Mouse (Mus musculus): ENCODE results near the gene Rpp25. TPM values are rescaled to one million over a fixed set of nuclear protein-coding genes. Genes with fewer than 3 reads are reported as not detected.

Gene Rpp25
- polyA plus RNA-seq, 1 experiment from 2014 or later: 0.64 TPM

- no peak overlapping the region for H3K4me3 ChIP-seq (replicated peaks)
- H3K36me3 ChIP-seq (replicated peaks): peaks cover 53% of the 10 kb centered on the region
- no peaks in the 10 kb centered on the region for H3K27me3 ChIP-seq
- H3K4me1 ChIP-seq (replicated peaks): peaks cover 32% of the 10 kb centered on the region
- no peak overlapping the region for H3K27ac ChIP-seq (replicated peaks)
- no peaks in the 10 kb centered on the region for H3K9me3 ChIP-seq (replicated peaks)
- ATAC-seq (ENCODE audit: insufficient read depth): no peak
- no peak overlapping the region for H3K9ac ChIP-seq
- no peak overlapping the region for H3K4me2 ChIP-seq
- WGBS (ENCODE audit: insufficient replicate concordance): 78% methylated on average over 2 of the region's 2 CpGs
These were observed 35.7 kb downstream of the Rpp25 start for GRCm38 (mm10) chr9:57539550-57539949.

DNA sequence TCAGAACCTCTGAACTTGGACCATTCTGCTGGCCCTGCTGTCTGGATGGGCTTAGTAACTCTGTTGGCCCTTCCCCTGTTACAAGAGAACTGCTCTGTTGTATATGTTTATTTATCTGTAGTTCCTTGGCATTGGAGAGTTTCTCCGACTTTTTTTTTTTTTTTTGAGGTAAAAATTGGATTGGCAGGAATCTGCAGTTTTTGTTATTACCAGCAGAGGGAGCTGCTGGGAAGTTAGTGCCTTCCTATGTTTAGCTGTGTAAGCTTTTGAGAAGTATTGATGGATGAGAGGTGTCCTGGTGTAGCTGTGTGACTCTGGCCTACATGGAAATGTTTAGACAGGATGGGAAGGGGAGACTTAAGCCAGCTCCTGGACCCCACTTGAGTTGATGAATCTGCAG lies 37.5 kb downstream of the Rpp25 start:
- Histone ChIP-seq H3K4me3 (replicated peaks) (no peak overlapping the region), H3K27ac (replicated peaks) (no peak overlapping the region), H3K4me1 (replicated peaks) (peaks cover 32% of the 10 kb centered on the region), H3K9ac (no peak overlapping the region), H3K36me3 (replicated peaks) (peaks cover 66% of the 10 kb centered on the region), H3K4me2 (no peak overlapping the region), H3K27me3 (no peaks in the 10 kb centered on the region), H3K9me3 (replicated peaks) (no peaks in the 10 kb centered on the region)
- 7% methylated on average over 1 of the region's 1 CpGs for WGBS (ENCODE audit: insufficient replicate concordance)
- no peak for ATAC-seq (ENCODE audit: insufficient read depth)

- H3K36me3 ChIP-seq (replicated peaks): peaks cover 76% of the 10 kb centered on the region
- no peaks in the 10 kb centered on the region for H3K27me3 ChIP-seq
- H3K9ac ChIP-seq: no peak overlapping the region
- H3K4me2 ChIP-seq: no peak overlapping the region
- H3K4me3 ChIP-seq (replicated peaks): no peak overlapping the region
- peaks cover 20% of the 10 kb centered on the region for H3K4me1 ChIP-seq (replicated peaks)
- no peak for ATAC-seq (ENCODE audit: insufficient read depth)
- no peaks in the 10 kb centered on the region for H3K9me3 ChIP-seq (replicated peaks)
- H3K27ac ChIP-seq (replicated peaks): no peak overlapping the region
- WGBS (ENCODE audit: insufficient replicate concordance): 69% methylated on average over 3 of the region's 3 CpGs
These were observed 40.1 kb downstream of the Rpp25 start for GRCm38 (mm10) chr9:57543951-57544350.

DNA sequence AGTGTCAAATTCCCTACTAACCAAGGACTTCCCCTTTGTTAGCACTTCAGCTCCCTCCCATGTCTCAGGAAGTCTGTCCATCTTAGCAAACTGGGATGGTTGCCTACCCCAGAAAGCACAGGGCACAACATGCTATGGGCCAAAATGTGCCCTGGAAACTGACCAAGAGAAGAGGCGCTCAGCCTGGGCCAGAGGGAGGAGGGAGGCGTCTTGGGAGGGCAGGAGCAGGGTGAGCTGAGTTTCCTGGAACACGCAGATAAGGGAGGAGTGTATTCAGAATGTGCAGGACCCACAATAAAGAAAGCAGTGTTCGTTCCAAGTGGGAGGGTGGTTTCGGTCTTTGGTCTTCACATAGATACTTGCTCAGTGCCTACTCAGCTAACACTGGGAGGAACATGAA lies 43.5 kb downstream of the Rpp25 start:
- Histone ChIP-seq H3K4me2 (0 out of 2 replicates have a peak overlapping the region, but pooled peaks have one; percentile 10), H3K27me3 (no peaks in the 10 kb centered on the region), H3K9me3 (replicated peaks) (no peaks in the 10 kb centered on the region), H3K4me1 (replicated peaks) (peaks cover 28% of the 10 kb centered on the region), H3K4me3 (replicated peaks) (no peak overlapping the region), H3K9ac (no peak overlapping the region), H3K27ac (replicated peaks) (no peak overlapping the region), H3K36me3 (replicated peaks) (peaks cover 52% of the 10 kb centered on the region)
- whole genome bisulfite sequencing (ENCODE audit: insufficient replicate concordance): 17% methylated on average over 5 of the region's 5 CpGs
- ATAC-seq (ENCODE audit: insufficient read depth): no peak

DNA sequence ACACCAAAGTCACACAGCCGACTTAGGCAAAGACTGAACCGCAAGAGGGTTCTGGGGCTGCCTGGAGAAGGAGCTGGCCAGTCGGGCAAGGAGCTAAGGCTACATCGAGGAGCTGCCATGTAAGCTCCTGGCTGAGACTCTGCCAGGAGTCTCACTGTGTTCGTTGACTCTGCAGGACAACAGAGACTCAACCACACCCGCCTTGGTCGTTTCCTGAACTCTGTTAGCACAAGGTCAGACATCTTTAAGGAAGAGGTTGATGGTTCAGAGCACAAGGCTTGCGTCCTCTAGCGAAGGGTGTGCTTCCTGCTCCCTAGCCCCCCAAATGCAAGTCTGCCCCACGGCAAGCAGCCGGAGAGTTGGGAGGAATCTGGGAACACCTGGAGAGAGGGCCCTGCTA lies 44.0 kb downstream of the Rpp25 start:
- Histone ChIP-seq H3K4me3 (replicated peaks) (no peak overlapping the region), H3K9me3 (replicated peaks) (no peaks in the 10 kb centered on the region), H3K27me3 (no peaks in the 10 kb centered on the region), H3K36me3 (replicated peaks) (peaks cover 46% of the 10 kb centered on the region), H3K9ac (no peak overlapping the region), H3K4me1 (replicated peaks) (peaks cover 33% of the 10 kb centered on the region), H3K27ac (replicated peaks) (no peak overlapping the region), H3K4me2 (peak overlapping the region; percentile 10; the same call in 1 of the 2 replicates)
- no peak for ATAC-seq (ENCODE audit: insufficient read depth)
- WGBS (ENCODE audit: insufficient replicate concordance): 79% methylated on average over 11 of the region's 11 CpGs

DNA sequence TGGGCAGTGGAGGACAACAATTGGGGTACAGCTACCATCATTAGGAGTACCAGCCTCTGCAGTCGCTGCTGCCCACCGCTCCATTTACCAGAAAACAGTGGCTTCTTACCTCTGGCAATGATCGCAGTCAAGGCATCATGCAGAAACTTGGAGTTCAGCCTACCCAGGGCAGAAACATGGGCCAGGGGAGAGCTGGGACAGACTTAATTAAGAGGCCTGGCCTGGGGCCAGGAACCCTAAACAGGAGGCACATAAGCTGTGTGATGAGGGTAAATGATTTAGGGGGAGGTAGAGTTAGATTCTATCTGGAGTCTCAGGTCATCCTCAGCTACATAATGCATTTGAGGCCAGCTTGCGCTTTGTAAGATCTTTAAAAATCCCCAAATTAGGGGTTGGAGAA lies 45.4 kb downstream of the Rpp25 start:
- peaks cover 36% of the 10 kb centered on the region for H3K4me1 ChIP-seq (replicated peaks)
- no peaks in the 10 kb centered on the region for H3K9me3 ChIP-seq (replicated peaks)
- H3K27me3 ChIP-seq: no peaks in the 10 kb centered on the region
- peaks cover 33% of the 10 kb centered on the region for H3K36me3 ChIP-seq (replicated peaks)
- no peak for ATAC-seq (ENCODE audit: insufficient read depth)
- H3K27ac ChIP-seq (replicated peaks): no peak overlapping the region
- no peak overlapping the region for H3K9ac ChIP-seq
- no peak overlapping the region for H3K4me3 ChIP-seq (replicated peaks)
- WGBS (ENCODE audit: insufficient replicate concordance): 85% methylated on average over 4 of the region's 4 CpGs
- no peak overlapping the region for H3K4me2 ChIP-seq

DNA sequence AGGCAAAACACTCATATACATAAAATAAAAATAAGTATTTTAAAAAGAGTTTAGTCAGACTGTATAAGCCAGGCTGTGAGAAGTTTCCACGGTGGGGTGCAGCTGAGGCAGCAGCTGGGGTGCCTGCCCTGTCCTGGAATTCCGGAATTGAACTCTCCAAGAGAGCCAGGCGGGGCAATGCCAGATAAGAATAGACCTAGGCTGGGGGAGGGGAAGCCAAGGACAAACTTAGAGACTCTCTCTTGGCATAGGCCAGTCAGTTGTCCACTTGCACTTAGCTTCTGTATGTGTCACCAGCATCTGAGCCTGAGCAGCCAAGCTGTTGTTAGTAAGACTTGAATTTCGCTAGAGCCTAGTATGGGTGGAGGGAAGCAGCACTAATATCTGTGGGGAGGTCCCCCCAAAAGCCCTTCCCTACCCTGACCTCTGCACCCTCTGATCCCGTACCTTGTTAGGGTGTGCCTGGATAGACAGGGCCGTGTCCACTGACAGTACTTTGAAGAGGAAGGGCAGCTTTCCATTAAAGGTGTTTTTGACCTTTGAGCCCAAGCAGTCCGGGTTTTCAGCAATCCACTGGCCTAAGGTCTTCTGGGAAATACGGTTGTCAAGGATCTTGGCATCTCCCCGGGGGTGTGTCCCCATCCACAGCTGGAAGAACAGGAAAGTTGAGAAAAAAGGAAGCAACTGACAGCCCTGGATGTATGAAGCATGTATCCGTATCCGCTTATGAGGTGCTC lies 46.5 kb downstream of the Rpp25 start:
- H3K9me3 ChIP-seq (replicated peaks): no peaks in the 10 kb centered on the region
- H3K4me2 ChIP-seq: no peak overlapping the region
- peaks cover 36% of the 10 kb centered on the region for H3K4me1 ChIP-seq (replicated peaks)
- no peak for ATAC-seq (ENCODE audit: insufficient read depth)
- no peak overlapping the region for H3K27ac ChIP-seq (replicated peaks)
- 70% methylated on average over 11 of the region's 11 CpGs for WGBS (ENCODE audit: insufficient replicate concordance)
- no peak overlapping the region for H3K9ac ChIP-seq
- no peaks in the 10 kb centered on the region for H3K27me3 ChIP-seq
- H3K4me3 ChIP-seq (replicated peaks): no peak overlapping the region
- peaks cover 22% of the 10 kb centered on the region; the same call in 1 of the 2 replicates for H3K36me3 ChIP-seq (replicated peaks)

GRCm38 (mm10) chr9:57552139-57552887 lies 48.5 kb downstream of the Rpp25 start, which contains the start of gene Mpi:
Gene Mpi (minus strand): TSS chr9:57552763.
- Histone ChIP-seq H3K4me2 (peak within 1 kb of the TSS; percentile 77), H3K9me3 (replicated peaks) (no peaks in the 10 kb centered on the region), H3K9ac (peak within 1 kb of the TSS; percentile 62), H3K27me3 (no peaks in the 10 kb centered on the region), H3K36me3 (replicated peaks) (peaks cover 12% of the 10 kb centered on the region; the same call in 1 of the 2 replicates), H3K27ac (replicated peaks) (no peak within 1 kb of the TSS), H3K4me1 (replicated peaks) (peaks cover 32% of the 10 kb centered on the region), H3K4me3 (replicated peaks) (peak within 1 kb of the TSS; percentile 68)
- ATAC-seq (ENCODE audit: insufficient read depth): no peak; the same call in 1 of the 2 replicates
- under 1% methylated on average over 28 of the region's 28 CpGs for WGBS (ENCODE audit: insufficient replicate concordance)

- Histone ChIP-seq H3K4me1 (replicated peaks) (peaks cover 24% of the 10 kb centered on the region), H3K27ac (replicated peaks) (no peak overlapping the region), H3K9ac (no peak overlapping the region), H3K4me3 (replicated peaks) (peak overlapping the region; percentile 68; the same call in 1 of the 2 replicates), H3K36me3 (replicated peaks) (peaks cover 6% of the 10 kb centered on the region; the same call in 1 of the 2 replicates), H3K4me2 (0 out of 2 replicates have a peak overlapping the region, but pooled peaks have one; percentile 77), H3K27me3 (no peaks in the 10 kb centered on the region), H3K9me3 (replicated peaks) (no peaks in the 10 kb centered on the region)
- no peak for ATAC-seq (ENCODE audit: insufficient read depth)
- 73% methylated on average over 11 of the region's 11 CpGs for WGBS (ENCODE audit: insufficient replicate concordance)
These were observed 49.3 kb downstream of the Rpp25 start for GRCm38 (mm10) chr9:57553119-57553518.

- Histone ChIP-seq H3K4me2 (no peak overlapping the region), H3K9me3 (replicated peaks) (no peaks in the 10 kb centered on the region), H3K27me3 (peaks cover 8% of the 10 kb centered on the region), H3K36me3 (replicated peaks) (no peaks in the 10 kb centered on the region), H3K9ac (no peak overlapping the region), H3K4me1 (replicated peaks) (peaks cover 22% of the 10 kb centered on the region), H3K27ac (replicated peaks) (no peak overlapping the region), H3K4me3 (replicated peaks) (no peak overlapping the region)
- ATAC-seq (ENCODE audit: insufficient read depth): no peak
- 62% methylated on average over 3 of the region's 3 CpGs for WGBS (ENCODE audit: insufficient replicate concordance)
These were observed 50.9 kb downstream of the Rpp25 start for GRCm38 (mm10) chr9:57554753-57555152.
